Mouse (Mus musculus) myocyte (in vitro differentiated cells): Measurements from ENCODE around the gene Inka1.

ENCODE experiments used
- POLR2A ChIP-seq: IDR thresholded peaks from one replicate; pipeline ENCODE4 v1.6.1; 2011; ENCODE audit warnings: low read depth, mild to moderate bottlenecking, control low read depth, moderate library complexity; ENCODE audit not compliant: insufficient read length
- REST ChIP-seq: IDR thresholded peaks from one replicate; pipeline ENCODE4 v1.6.1; 2011; ENCODE audit warnings: mild to moderate bottlenecking, control low read depth, moderate library complexity; ENCODE audit not compliant: insufficient read depth, insufficient read length
- SRF ChIP-seq: IDR thresholded peaks from one replicate; pipeline ENCODE4 v1.6.1; 2011; ENCODE audit warnings: low read depth; ENCODE audit not compliant: control insufficient read depth, insufficient read length
- TCF3 ChIP-seq: IDR thresholded peaks from one replicate; pipeline ENCODE4 v1.6.1; 2011; ENCODE audit warnings: low read depth, control low read depth; ENCODE audit not compliant: insufficient read length

- no peak for TF ChIP-seq TCF3
- no peak for TF ChIP-seq REST
- no peak for TF ChIP-seq POLR2A
- TF ChIP-seq SRF, result no peak
Observed at GRCm38 (mm10) chr9:107996049-107996448, 10.4 kb upstream of the Inka1 start, which contains the start of gene Gm20662.
